Mouse (Mus musculus) hindbrain, embryonic 12.5 days (tissue): Measurements from ENCODE around the gene Mob1a. TPM values are rescaled to one million over a fixed set of nuclear protein-coding genes. Genes with fewer than 3 reads are reported as not detected.

Source experiments
- ATAC-seq: fragments of 200-750 bp; cut with Nextera tagmentation; 2 replicates; pipeline ENCODE4 v1.8.0; 2017; ENCODE audit warnings: moderate TSS enrichment; ENCODE audit not compliant: low FRiP score
- H3K27ac ChIP-seq: fragments of 300-500 bp; sonication (generic); 2 replicates; pipeline ENCODE4 v1.5.1; 2016; ENCODE audit warnings: mild to moderate bottlenecking
- H3K27me3 ChIP-seq: fragments of 300-500 bp; sonication (generic); 2 replicates; pipeline ENCODE4 v1.6.1; 2016; ENCODE audit warnings: mild to moderate bottlenecking
- H3K36me3 ChIP-seq: fragments of 300-500 bp; sonication (generic); 2 replicates; pipeline ENCODE4 v1.6.1; 2016; ENCODE audit warnings: mild to moderate bottlenecking
- H3K4me1 ChIP-seq: fragments of 300-500 bp; sonication (generic); 2 replicates; pipeline ENCODE4 v1.6.1; 2016
- H3K4me2 ChIP-seq: fragments of 300-500 bp; sonication (generic); replicated peaks from 2 replicates; pipeline ENCODE4 v1.6.1; 2016; ENCODE audit warnings: mild to moderate bottlenecking
- H3K4me3 ChIP-seq: fragments of 300-500 bp; sonication (generic); 2 replicates; pipeline ENCODE4 v1.5.1; 2016; ENCODE audit warnings: mild to moderate bottlenecking
- H3K9ac ChIP-seq: fragments of 300-500 bp; sonication (generic); 2 replicates; pipeline ENCODE4 v1.6.1; 2016; ENCODE audit warnings: mild to moderate bottlenecking, moderate library complexity
- H3K9me3 ChIP-seq: fragments of 300-500 bp; sonication (generic); replicated peaks from 2 replicates; pipeline ENCODE4 v1.6.1; 2016; ENCODE audit warnings: mild to moderate bottlenecking
- WGBS: fragments of 180-500 bp; shearing (Covaris S2); methylation state at CpG from one replicate; pipeline ENCODE4 v1.1.7; 2016; 5-methylcytosine and 5-hydroxymethylcytosine counted together
- polyA plus RNA-seq: library from polyadenylated mRNA; unstranded; fragments of >200 nt; fragmentation: Nextera tagmentation; extraction: Ambion mirVana; gene quantifications from 2 replicates; pipeline ENCODE4 v1.2.1, GENCODE M21; 2016

The Mob1a gene
- 52.5 and 55.4 TPM in 2 replicates for polyA plus RNA-seq

- H3K9me3 ChIP-seq: no peaks in the 10 kb centered on the region
- H3K36me3 ChIP-seq: peaks cover 10% of the 10 kb centered on the region
- H3K4me3 ChIP-seq: peak within 1 kb of the TSS; percentile 91
- peak; percentile 99 for ATAC-seq
- H3K4me2 ChIP-seq: peak within 1 kb of the TSS; percentile 73
- H3K4me1 ChIP-seq: peaks cover 16% of the 10 kb centered on the region
- WGBS: 1% methylated on average over 61 of the region's 65 CpGs
- H3K27ac ChIP-seq: peak within 1 kb of the TSS; percentile 92
- H3K27me3 ChIP-seq: no peaks in the 10 kb centered on the region
- H3K9ac ChIP-seq: peak within 1 kb of the TSS; percentile 96
Measured at GRCm38 (mm10) chr6:83325525-83326393, at the start of gene Mob1a, which contains the start of gene Mthfd2. Gene Mob1a, plus strand, starts transcription at chr6:83326016. Gene Mthfd2, minus strand, starts transcription at chr6:83325908.

GRCm38 (mm10) chr6:83277151-83277550 lies 48.7 kb upstream of the Mob1a start:
- WGBS: 73% methylated on average over 13 of the region's 13 CpGs
- H3K4me3 ChIP-seq: no peak overlapping the region
- no peaks in the 10 kb centered on the region for H3K36me3 ChIP-seq
- peaks cover 4% of the 10 kb centered on the region; the same call in 1 of the 2 replicates for H3K27me3 ChIP-seq
- H3K9me3 ChIP-seq: no peaks in the 10 kb centered on the region
- H3K4me2 ChIP-seq: no peak overlapping the region
- no peaks in the 10 kb centered on the region for H3K4me1 ChIP-seq
- H3K27ac ChIP-seq: no peak overlapping the region
- H3K9ac ChIP-seq: no peak overlapping the region
- ATAC-seq: no peak

GRCm38 (mm10) chr6:83278881-83279280 lies 46.9 kb upstream of the Mob1a start:
- H3K36me3 ChIP-seq: no peaks in the 10 kb centered on the region
- H3K27ac ChIP-seq: no peak overlapping the region
- WGBS: 23% methylated on average over 2 of the region's 2 CpGs
- H3K27me3 ChIP-seq: peaks cover 4% of the 10 kb centered on the region; the same call in 1 of the 2 replicates
- no peak overlapping the region for H3K4me2 ChIP-seq
- H3K9me3 ChIP-seq: no peaks in the 10 kb centered on the region
- no peaks in the 10 kb centered on the region for H3K4me1 ChIP-seq
- H3K4me3 ChIP-seq: no peak overlapping the region
- ATAC-seq: no peak
- H3K9ac ChIP-seq: no peak overlapping the region

GRCm38 (mm10) chr6:83280256-83280955 lies 45.4 kb upstream of the Mob1a start:
- Histone ChIP-seq H3K9ac (no peak overlapping the region), H3K9me3 (no peaks in the 10 kb centered on the region), H3K4me3 (no peak overlapping the region), H3K27me3 (peaks cover 4% of the 10 kb centered on the region; the same call in 1 of the 2 replicates), H3K36me3 (no peaks in the 10 kb centered on the region), H3K4me1 (no peaks in the 10 kb centered on the region), H3K27ac (no peak overlapping the region), H3K4me2 (no peak overlapping the region)
- WGBS: 73% methylated on average over 8 of the region's 8 CpGs
- no peak for ATAC-seq

GRCm38 (mm10) chr6:83300447-83301229 lies 25.2 kb upstream of the Mob1a start:
- Histone ChIP-seq H3K4me3 (no peak overlapping the region), H3K36me3 (peaks cover 15% of the 10 kb centered on the region; the same call in 1 of the 2 replicates), H3K9me3 (no peaks in the 10 kb centered on the region), H3K4me1 (no peaks in the 10 kb centered on the region), H3K9ac (no peak overlapping the region), H3K27ac (no peak overlapping the region), H3K4me2 (no peak overlapping the region), H3K27me3 (no peaks in the 10 kb centered on the region)
- WGBS: 87% methylated on average over 7 of the region's 7 CpGs
- no peak for ATAC-seq

- Histone ChIP-seq H3K4me2 (no peak overlapping the region), H3K27ac (no peak overlapping the region), H3K9me3 (no peaks in the 10 kb centered on the region), H3K36me3 (peaks cover 22% of the 10 kb centered on the region), H3K4me3 (no peak overlapping the region), H3K9ac (no peak overlapping the region), H3K27me3 (no peaks in the 10 kb centered on the region), H3K4me1 (no peaks in the 10 kb centered on the region)
- ATAC-seq: no peak
- WGBS: 82% methylated on average over 2 of the region's 2 CpGs
Measured at GRCm38 (mm10) chr6:83301294-83301693, 24.5 kb upstream of the Mob1a start.

GRCm38 (mm10) chr6:83302264-83302663 lies 23.6 kb upstream of the Mob1a start:
- Histone ChIP-seq H3K36me3 (peaks cover 31% of the 10 kb centered on the region), H3K27me3 (no peaks in the 10 kb centered on the region), H3K9ac (no peak overlapping the region), H3K4me1 (no peaks in the 10 kb centered on the region), H3K4me3 (no peak overlapping the region), H3K4me2 (no peak overlapping the region), H3K27ac (no peak overlapping the region), H3K9me3 (no peaks in the 10 kb centered on the region)
- 80% methylated on average over 5 of the region's 5 CpGs for WGBS
- ATAC-seq: no peak

- ATAC-seq: no peak
- Histone ChIP-seq H3K4me1 (no peaks in the 10 kb centered on the region), H3K9me3 (no peaks in the 10 kb centered on the region), H3K36me3 (peaks cover 68% of the 10 kb centered on the region), H3K27ac (no peak overlapping the region), H3K27me3 (no peaks in the 10 kb centered on the region), H3K9ac (no peak overlapping the region), H3K4me3 (no peak overlapping the region), H3K4me2 (no peak overlapping the region)
- WGBS: 92% methylated on average over 7 of the region's 7 CpGs
Measured at GRCm38 (mm10) chr6:83309017-83309416, 16.8 kb upstream of the Mob1a start.

- Histone ChIP-seq H3K4me3 (no peak overlapping the region), H3K36me3 (peaks cover 50% of the 10 kb centered on the region)
- WGBS: 92% methylated on average over 11 of the region's 11 CpGs
Measured at GRCm38 (mm10) chr6:83311206-83311605, 14.6 kb upstream of the Mob1a start.

GRCm38 (mm10) chr6:83312021-83312420 lies 13.8 kb upstream of the Mob1a start:
- Histone ChIP-seq H3K27ac (no peak overlapping the region), H3K4me3 (no peak overlapping the region), H3K4me2 (no peak overlapping the region), H3K9me3 (no peaks in the 10 kb centered on the region), H3K4me1 (peaks cover 15% of the 10 kb centered on the region), H3K27me3 (no peaks in the 10 kb centered on the region), H3K9ac (no peak overlapping the region), H3K36me3 (peaks cover 41% of the 10 kb centered on the region)
- 93% methylated on average over 7 of the region's 7 CpGs for WGBS
- no peak for ATAC-seq

More at GRCm38 (mm10) chr6:83311206-83311605, 14.6 kb upstream of the Mob1a start:
- Histone ChIP-seq H3K27ac (no peak overlapping the region), H3K27me3 (no peaks in the 10 kb centered on the region), H3K4me2 (no peak overlapping the region), H3K9ac (no peak overlapping the region), H3K4me1 (peaks cover 9% of the 10 kb centered on the region), H3K9me3 (no peaks in the 10 kb centered on the region)
- ATAC-seq: no peak

GRCm38 (mm10) chr6:83312514-83312913 lies 13.3 kb upstream of the Mob1a start:
- 84% methylated on average over 8 of the region's 8 CpGs for WGBS
- no peak for ATAC-seq
- H3K27me3 ChIP-seq: no peaks in the 10 kb centered on the region
- no peak overlapping the region for H3K4me2 ChIP-seq
- peaks cover 15% of the 10 kb centered on the region for H3K4me1 ChIP-seq
- H3K4me3 ChIP-seq: no peak overlapping the region
- H3K36me3 ChIP-seq: peaks cover 38% of the 10 kb centered on the region
- H3K27ac ChIP-seq: no peak overlapping the region
- H3K9ac ChIP-seq: no peak overlapping the region
- H3K9me3 ChIP-seq: no peaks in the 10 kb centered on the region

- Histone ChIP-seq H3K27ac (no peak overlapping the region), H3K9ac (no peak overlapping the region), H3K4me1 (peaks cover 15% of the 10 kb centered on the region), H3K36me3 (peaks cover 17% of the 10 kb centered on the region), H3K4me2 (peak overlapping the region; percentile 77), H3K4me3 (no peak overlapping the region), H3K27me3 (no peaks in the 10 kb centered on the region), H3K9me3 (no peaks in the 10 kb centered on the region)
- no peak for ATAC-seq
Measured at GRCm38 (mm10) chr6:83315293-83315692, 10.5 kb upstream of the Mob1a start.
